Mouse (Mus musculus) brain, embryonic 14.5 days (tissue): ENCODE results near the gene Gmppa. TPM values are rescaled to one million over a fixed set of nuclear protein-coding genes. Genes with fewer than 3 reads are reported as not detected.
A peak's percentile ranks its signal among the peaks of the same experiment; 100 is the strongest.

Experiments used
- DNase-seq: peaks from one replicate; pipeline ENCODE4 v3.0.0-alpha.2; 2011; ENCODE audit warnings: low read depth
- CTCF ChIP-seq: fragments of 200-500 bp; IDR thresholded peaks from 2 replicates; pipeline ENCODE4 v1.5.1; 2012; ENCODE audit warnings: inconsistent platforms, mild to moderate bottlenecking, moderate library complexity, borderline replicate concordance; ENCODE audit not compliant: insufficient read depth, insufficient read length; ENCODE audit errors: extremely low read depth
- POLR2A ChIP-seq: fragments of 200-500 bp; IDR thresholded peaks from 2 replicates; pipeline ENCODE4 v1.6.1; 2012; ENCODE audit warnings: mild to moderate bottlenecking, inconsistent platforms, borderline replicate concordance; ENCODE audit not compliant: poor library complexity, insufficient read depth, insufficient read length, severe bottlenecking; ENCODE audit errors: extremely low read depth
- polyA plus RNA-seq: library from polyadenylated mRNA; depleted of rRNA; stranded (reverse); fragments of >200 nt; gene quantifications from 2 replicates; pipeline ENCODE4 v1.2.3, GENCODE M21; 2012

The Gmppa gene
- polyA plus RNA-seq, 1 experiment, result 98.7 TPM

DNA sequence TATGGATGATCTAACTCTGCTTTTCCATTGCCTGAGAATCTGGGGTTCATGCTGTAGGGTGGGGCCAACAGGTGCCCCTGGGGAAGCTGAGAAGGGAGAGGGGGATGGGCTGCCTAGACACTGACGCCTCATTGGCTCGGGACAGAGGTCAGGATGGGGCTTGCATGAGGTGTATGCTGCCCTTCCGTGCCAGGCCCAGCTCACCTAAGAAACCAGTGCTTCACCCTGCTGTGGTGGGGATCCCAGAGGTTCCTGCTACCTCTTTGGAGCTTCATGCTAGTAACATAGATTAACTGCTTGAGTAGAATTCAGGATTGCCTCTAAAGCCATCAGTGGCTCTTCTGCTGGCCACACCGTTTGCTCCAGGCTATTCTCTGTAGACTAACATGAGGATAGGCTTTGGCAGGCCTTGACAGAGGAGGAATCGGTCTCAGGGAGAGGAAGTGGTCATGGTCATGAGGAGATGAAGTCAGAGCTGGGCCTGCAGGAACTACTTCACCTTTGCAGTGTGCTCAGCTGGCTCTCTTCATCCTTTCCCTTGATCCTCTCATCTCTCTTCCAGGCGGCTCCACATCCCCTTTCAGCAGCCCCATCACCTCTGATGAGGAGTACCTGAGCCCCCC, 35.1 kb upstream of the Gmppa start:
- TF ChIP-seq POLR2A (no peak), CTCF (no peak)
- no peak for DNase-seq

DNA sequence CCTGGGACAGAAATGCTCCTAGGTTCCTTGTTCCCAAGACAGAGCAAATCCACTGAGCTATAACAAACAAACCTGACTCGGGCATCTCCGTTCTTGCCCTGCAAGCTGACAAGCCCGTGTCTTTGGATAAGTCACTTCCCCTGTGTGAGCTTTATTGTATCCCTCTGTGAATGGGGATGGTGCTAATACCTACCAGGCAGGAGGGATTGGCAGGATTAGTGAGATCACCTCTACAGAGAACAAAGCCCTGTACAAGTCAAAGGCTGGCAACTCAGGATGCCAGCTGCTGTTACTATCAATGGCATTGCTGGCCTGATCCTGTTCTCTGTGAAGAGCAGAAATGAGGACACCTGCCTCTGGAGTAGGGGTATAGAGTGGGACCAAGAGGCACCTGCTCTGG, 30.2 kb upstream of the Gmppa start:
- DNase-seq, result no peak
- no peak for TF ChIP-seq POLR2A
- no peak for TF ChIP-seq CTCF

DNA sequence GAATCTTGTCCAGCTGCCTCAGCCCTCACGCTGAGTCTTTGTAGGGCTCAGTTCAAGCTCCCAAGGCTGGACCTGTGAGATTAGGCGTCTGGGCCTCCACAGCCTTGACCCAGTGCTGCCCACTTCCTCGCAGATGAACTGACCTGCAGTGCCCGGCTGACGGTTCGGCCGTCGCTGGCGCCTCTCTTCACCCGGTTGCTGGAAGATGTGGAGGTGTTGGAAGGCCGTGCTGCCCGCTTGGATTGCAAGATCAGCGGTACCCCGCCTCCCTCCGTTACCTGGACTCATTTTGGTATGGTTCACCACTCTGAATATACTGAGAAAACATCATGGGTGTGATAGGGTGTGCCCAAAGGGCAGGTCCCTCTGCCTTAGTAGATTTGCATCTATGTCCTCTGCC, 29.6 kb upstream of the Gmppa start:
- TF ChIP-seq POLR2A (no peak), CTCF (no peak)

DNA sequence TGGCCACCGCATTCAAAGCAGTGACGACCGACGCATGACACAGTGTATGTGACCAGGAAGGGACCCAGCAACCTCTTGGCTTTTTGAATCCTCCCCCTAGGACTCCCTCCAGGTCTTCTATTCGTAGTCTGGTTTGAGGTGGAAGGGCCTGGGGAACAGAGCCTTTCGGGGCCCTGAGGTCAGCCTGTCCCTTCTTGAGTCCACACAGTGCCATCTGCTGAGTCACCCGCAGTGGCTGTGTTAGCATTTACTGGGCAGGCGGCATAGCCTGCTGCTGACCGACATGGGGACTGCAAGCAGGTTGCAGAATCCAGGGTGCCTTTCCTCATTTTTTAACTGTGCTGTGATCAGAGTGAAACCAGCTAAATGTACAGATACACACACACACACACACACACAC, 28.7 kb upstream of the Gmppa start:
- TF ChIP-seq CTCF, result no peak
- no peak for TF ChIP-seq POLR2A

More for the DNA sequence above, 29.6 kb upstream of the Gmppa start:
- no peak for DNase-seq

DNA sequence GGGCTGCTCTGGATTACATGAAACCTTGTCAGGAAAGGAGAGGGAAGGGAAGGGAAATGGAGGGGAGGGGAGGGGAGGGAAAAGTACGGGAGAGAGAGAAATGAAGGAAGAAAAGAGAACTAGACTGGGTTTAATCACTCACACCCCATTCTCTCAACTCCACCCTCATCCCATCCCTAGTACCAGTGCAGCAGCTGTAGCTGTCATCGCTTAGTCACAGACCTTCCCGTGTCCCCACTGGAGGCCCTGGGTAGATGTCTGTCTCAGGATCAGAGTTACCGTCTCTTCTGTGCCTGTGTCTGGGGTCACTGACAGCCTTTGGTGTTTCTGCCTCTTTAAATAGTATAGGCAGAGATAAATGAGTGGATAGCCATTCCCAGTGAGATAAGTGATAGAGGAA, 27.5 kb upstream of the Gmppa start:
- no peak for TF ChIP-seq CTCF
- no peak for TF ChIP-seq POLR2A

More for the DNA sequence above, 28.7 kb upstream of the Gmppa start:
- no peak for DNase-seq

DNA sequence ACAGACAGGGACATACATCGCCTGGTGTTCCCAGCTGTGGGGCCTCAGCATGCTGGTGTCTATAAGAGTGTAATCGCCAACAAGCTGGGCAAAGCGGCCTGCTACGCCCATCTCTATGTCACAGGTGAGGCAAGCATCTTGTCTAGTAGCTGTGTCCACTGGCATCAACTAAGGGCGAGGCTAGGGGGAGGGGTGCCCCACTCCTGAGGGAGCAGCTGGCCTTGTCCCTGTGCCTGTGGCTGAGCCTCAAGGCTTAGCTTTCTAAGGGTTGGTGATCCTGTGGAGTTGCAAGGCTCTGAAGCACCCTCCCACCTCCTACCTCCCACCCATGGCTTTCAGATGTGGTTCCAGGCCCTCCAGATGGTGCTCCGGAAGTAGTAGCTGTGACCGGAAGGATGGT, 25.8 kb upstream of the Gmppa start:
- DNase-seq, result no peak
- TF ChIP-seq CTCF, result no peak
- no peak for TF ChIP-seq POLR2A

More for the DNA sequence above, 27.5 kb upstream of the Gmppa start:
- no peak for DNase-seq

DNA sequence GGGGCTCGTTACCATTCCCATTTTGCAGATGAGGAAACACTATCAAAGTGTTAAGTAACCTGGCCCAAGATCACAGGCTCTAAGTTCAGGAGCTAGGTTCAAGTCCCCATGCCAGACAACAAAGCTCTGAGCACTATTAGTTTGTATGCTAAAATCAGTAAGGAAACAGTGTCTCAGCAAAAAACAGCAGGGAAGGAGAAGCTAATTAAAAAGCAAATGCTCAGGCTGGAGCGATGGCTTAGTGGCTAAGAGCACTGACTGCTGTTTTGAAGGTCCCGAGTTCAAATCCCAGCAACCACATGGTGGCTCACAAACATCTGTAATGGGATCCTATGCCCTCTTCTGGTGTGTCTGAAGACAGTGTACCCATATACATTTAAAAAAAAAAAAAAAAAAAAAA, 23.5 kb upstream of the Gmppa start:
- DNase-seq, result no peak
- TF ChIP-seq POLR2A (no peak), CTCF (no peak)

DNA sequence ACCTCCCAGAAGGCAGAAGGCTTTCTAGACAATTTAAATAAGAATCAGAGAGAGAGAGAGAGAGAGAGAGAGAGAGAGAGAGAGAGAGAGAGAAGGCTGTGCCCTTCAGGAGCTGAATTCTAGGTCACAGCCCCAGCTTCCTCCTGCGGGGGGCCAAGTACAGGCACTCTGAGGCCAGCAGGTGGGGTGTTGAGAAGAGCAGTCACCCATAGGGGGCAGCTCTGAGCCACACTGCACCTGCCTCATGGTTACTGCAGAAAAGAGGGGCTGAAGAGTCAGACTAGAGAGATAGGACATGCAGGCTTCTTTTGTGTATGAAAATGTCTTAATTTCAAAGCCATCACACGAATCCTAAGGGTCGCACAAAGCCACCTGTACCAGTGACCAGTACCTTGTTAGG, 22.0 kb upstream of the Gmppa start:
- TF ChIP-seq POLR2A (no peak), CTCF (peak; percentile 55)
- DNase-seq, result peak; percentile 42

DNA sequence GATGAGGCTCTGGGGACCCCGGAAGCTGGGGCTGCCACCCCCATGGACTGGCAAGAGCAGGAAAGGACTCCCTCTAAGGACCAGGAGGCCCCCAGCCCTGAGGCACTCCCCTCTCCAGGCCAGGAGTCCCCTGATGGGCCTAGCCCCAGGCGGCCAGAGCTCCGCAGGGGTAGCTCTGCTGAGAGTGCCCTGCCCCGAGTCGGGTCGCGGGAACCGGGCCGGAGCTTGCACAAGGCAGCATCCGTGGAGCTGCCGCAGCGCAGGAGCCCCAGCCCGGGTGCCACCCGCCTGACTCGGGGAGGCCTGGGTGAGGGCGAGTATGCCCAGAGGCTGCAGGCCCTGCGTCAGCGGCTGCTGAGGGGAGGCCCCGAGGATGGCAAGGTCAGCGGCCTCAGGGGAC, 13.9 kb upstream of the Gmppa start:
- DNase-seq, result no peak
- TF ChIP-seq POLR2A (no peak), CTCF (no peak)

DNA sequence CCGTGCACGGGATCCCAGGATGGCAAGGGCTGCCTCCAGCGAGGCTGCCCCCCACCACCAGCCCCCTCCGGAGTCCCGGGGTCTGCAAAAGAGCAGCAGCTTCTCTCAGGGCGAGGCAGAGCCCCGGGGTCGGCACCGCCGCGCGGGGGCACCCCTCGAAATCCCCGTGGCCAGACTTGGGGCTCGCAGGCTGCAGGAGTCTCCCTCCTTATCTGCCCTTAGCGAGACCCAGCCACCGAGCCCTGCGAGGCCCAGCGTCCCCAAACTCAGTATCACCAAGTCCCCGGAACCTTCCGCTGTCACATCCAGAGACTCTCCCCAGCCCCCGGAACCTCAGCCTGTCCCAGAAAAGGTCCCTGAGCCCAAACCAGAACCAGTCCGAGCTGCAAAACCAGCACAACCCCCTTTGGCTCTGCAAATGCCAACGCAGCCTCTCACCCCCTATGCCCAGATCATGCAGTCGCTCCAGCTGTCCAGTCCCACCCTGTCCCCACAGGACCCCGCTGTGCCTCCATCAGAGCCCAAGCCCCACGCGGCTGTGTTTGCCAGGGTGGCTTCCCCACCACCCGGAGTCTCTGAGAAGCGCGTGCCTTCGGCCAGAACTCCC, 13.4 kb upstream of the Gmppa start:
- TF ChIP-seq POLR2A (no peak), CTCF (no peak)
- no peak for DNase-seq

DNA sequence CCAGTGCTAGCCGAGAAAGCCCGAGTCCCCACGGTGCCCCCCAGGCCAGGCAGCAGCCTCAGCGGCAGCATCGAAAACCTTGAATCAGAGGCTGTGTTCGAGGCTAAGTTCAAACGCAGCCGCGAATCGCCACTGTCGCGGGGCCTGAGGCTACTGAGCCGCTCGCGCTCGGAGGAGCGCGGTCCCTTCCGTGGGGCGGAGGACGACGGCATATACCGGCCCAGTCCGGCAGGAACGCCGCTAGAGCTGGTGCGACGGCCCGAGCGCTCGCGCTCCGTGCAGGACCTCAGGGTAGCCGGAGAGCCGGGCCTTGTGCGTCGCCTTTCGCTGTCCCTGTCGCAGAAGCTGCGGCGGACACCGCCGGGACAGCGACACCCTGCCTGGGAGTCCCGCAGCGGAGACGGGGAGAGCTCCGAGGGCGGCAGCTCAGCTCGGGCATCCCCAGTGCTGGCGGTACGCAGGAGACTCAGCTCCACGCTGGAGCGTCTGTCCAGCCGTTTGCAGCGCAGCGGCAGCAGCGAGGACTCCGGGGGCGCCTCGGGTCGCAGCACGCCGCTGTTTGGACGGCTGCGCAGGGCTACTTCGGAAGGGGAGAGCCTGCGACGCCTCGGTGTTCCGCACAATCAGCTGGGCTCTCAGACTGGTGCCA, 12.8 kb upstream of the Gmppa start:
- TF ChIP-seq CTCF, result no peak
- TF ChIP-seq POLR2A, result no peak
- peak; percentile 54 for DNase-seq

DNA sequence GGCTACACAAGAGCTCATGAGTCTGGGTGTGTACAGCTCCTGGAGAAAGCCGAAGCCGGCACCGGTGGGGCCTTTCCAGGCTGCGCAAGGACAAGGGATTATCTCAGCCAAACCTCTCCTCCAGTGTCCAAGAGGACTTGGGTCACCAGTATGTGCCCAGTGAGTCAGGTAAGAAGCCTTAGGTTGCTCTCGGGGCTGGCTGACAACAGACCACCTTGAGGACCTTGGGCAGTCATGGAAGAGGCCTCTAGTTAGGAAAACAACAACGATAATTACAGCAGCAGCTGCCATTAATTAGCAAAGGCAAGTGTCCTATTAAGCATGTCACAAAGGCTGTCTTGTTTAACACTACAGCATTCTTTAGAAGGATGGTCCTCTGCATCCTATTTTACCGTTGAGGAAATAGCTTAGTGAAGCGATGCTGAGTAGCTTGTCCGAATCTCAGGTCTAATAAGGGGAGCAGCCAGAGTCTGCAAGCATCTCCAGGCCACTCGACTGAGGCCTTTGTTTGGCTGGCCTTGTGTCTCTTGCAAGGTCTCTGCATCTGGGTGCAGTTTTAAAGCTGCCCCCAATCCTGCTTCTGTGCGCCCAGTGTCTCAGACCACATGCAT, 11.8 kb upstream of the Gmppa start:
- TF ChIP-seq POLR2A (no peak), CTCF (no peak)
- DNase-seq, result peak; percentile 28

DNA sequence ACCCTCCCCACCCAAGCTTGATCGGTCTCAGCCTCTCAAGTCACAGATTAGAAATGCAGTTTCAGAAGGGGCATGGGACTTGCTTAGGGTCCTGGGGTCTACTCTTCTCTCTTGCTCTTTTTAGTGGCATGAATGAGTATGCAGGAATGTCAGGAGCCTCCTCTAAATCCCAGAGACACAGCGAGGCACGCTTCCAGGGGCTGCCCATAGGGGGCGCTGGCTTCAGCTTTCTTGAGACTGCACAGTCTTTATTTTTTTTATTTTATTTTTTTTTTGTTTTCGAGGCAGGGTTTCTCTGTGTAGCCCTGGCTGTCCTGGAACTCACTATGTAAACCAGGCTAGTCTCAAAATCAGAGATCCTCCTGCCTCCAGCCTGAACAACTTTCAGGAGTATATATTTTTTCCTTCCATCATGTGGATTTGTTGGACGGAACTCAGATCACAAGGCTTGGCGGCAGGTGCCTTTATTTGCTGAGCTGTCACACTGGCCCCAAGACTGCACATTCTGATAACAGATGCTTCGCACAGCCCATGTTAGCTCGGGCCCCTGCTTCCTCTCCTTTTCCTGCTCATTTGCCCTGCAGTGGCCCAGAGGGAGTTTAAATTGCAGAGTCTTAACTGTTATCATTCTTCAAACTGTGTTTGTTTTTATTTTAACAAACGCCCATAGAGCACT, 9.8 kb upstream of the Gmppa start:
- peak; percentile 63 for DNase-seq
- TF ChIP-seq CTCF (peak; percentile 83), POLR2A (no peak)
